Mouse (Mus musculus): Measurements from ENCODE around the gene Iqsec1. TPM values are rescaled to one million over a fixed set of nuclear protein-coding genes. Genes with fewer than 3 reads are reported as not detected.
"Not testable (repeated sequence)": the region's sequence is repeated elsewhere in the genome, so short reads cannot be mapped to it uniquely, and the experiment has no call there.

Gene Iqsec1
- total RNA-seq, 2 experiments from 2014 or later, result 90.0 to 95.0 TPM

- DNase-seq (ENCODE audit: low spot score in 2 of 2), result no peak
These were observed 308.1 kb downstream of the Iqsec1 start for GRCm38 (mm10) chr6:90680401-90680800.

GRCm38 (mm10) chr6:90678759-90679158, 309.7 kb downstream of the Iqsec1 start:
- DNase-seq (ENCODE audit: low spot score in 2 of 2), result no peak

- DNase-seq (ENCODE audit: low spot score in 2 of 2), result no peak
These were observed 319.8 kb downstream of the Iqsec1 start for GRCm38 (mm10) chr6:90668693-90669092.

- no peak for DNase-seq (ENCODE audit: low spot score in 2 of 2)
These were observed 324.7 kb downstream of the Iqsec1 start for GRCm38 (mm10) chr6:90663736-90664135.

GRCm38 (mm10) chr6:90662148-90662547, 326.3 kb downstream of the Iqsec1 start:
- DNase-seq (ENCODE audit: low spot score in 2 of 2), result no peak

- no peak for DNase-seq (ENCODE audit: low spot score in 2 of 2)
These were observed 327.5 kb downstream of the Iqsec1 start for GRCm38 (mm10) chr6:90661029-90661399.

- no peak for DNase-seq (ENCODE audit: low spot score in 2 of 2)
These were observed 328.0 kb downstream of the Iqsec1 start for GRCm38 (mm10) chr6:90660398-90661028.

GRCm38 (mm10) chr6:90659913-90660312, 328.6 kb downstream of the Iqsec1 start:
- no peak for DNase-seq (ENCODE audit: low spot score in 2 of 2)

GRCm38 (mm10) chr6:90656344-90656850, 332.1 kb downstream of the Iqsec1 start:
- not testable (repeated sequence) for DNase-seq (ENCODE audit: low spot score in 2 of 2)

GRCm38 (mm10) chr6:90653736-90654135, 334.7 kb downstream of the Iqsec1 start:
- DNase-seq (ENCODE audit: low spot score in 2 of 2), result peak in 1 of 2 experiments; percentile 29

- DNase-seq (ENCODE audit: low spot score in 2 of 2), result no peak
These were observed 337.9 kb downstream of the Iqsec1 start for GRCm38 (mm10) chr6:90650634-90651033.

- DNase-seq (ENCODE audit: low spot score in 2 of 2), result no peak
These were observed 339.2 kb downstream of the Iqsec1 start for GRCm38 (mm10) chr6:90649279-90649678.

- no peak for DNase-seq (ENCODE audit: low spot score in 2 of 2)
These were observed 340.1 kb downstream of the Iqsec1 start for GRCm38 (mm10) chr6:90648391-90648790.

- DNase-seq (ENCODE audit: low spot score in 2 of 2), result no peak
These were observed 343.5 kb downstream of the Iqsec1 start for GRCm38 (mm10) chr6:90644965-90645364.

GRCm38 (mm10) chr6:90643057-90643456, 345.4 kb downstream of the Iqsec1 start:
- no peak for DNase-seq (ENCODE audit: low spot score in 2 of 2)

- DNase-seq (ENCODE audit: low spot score in 2 of 2), result no peak
These were observed 352.9 kb downstream of the Iqsec1 start for GRCm38 (mm10) chr6:90635611-90636010.

GRCm38 (mm10) chr6:90635081-90635480, 353.4 kb downstream of the Iqsec1 start:
- no peak for DNase-seq (ENCODE audit: low spot score in 2 of 2)

- not testable (repeated sequence) for DNase-seq (ENCODE audit: low spot score in 2 of 2)
These were observed 356.0 kb downstream of the Iqsec1 start for GRCm38 (mm10) chr6:90632526-90632925.

GRCm38 (mm10) chr6:90630427-90630826, 358.1 kb downstream of the Iqsec1 start:
- no peak for DNase-seq (ENCODE audit: low spot score in 2 of 2)

- DNase-seq (ENCODE audit: low spot score in 2 of 2), result no peak
These were observed 359.0 kb downstream of the Iqsec1 start for GRCm38 (mm10) chr6:90629506-90629905.

- no peak for DNase-seq (ENCODE audit: low spot score in 2 of 2)
These were observed 360.9 kb downstream of the Iqsec1 start for GRCm38 (mm10) chr6:90627556-90627955.

GRCm38 (mm10) chr6:90625207-90625994, 363.1 kb downstream of the Iqsec1 start:
- DNase-seq (ENCODE audit: low spot score in 2 of 2), result no peak
